Mouse (Mus musculus): ENCODE results near the gene Arhgef38. TPM values are rescaled to one million over a fixed set of nuclear protein-coding genes. Genes with fewer than 3 reads are reported as not detected.

The Arhgef38 gene
- polyA plus RNA-seq, 1 experiment from 2014 or later: 0.04 TPM

- 60% methylated on average over 12 of the region's 12 CpGs for WGBS (ENCODE audit: insufficient replicate concordance)
- H3K27me3 ChIP-seq (ENCODE audit: control insufficient read depth, insufficient read depth, low read depth, low read length): no peaks in the 10 kb centered on the region
- no peak for ATAC-seq (ENCODE audit: low read depth)
These were observed 58.6 kb downstream of the Arhgef38 start for GRCm38 (mm10) chr3:133176033-133176750.

GRCm38 (mm10) chr3:133172291-133172690 is 62.5 kb downstream of the Arhgef38 start:
- no peak overlapping the region for H3K4me3 ChIP-seq (ENCODE audit: low read depth, low read length)
- H3K9ac ChIP-seq (ENCODE audit: low read depth, low read length): no peak overlapping the region
- no peaks in the 10 kb centered on the region for H3K36me3 ChIP-seq (ENCODE audit: control insufficient read depth, insufficient read depth)
- no peak overlapping the region for H3K4me2 ChIP-seq (ENCODE audit: low read depth, low read length)
- ATAC-seq (ENCODE audit: low read depth): no peak
- WGBS (ENCODE audit: insufficient replicate concordance): 59% methylated on average over 4 of the region's 4 CpGs
- no peak overlapping the region for H3K27ac ChIP-seq (ENCODE audit: low read length)
- no peaks in the 10 kb centered on the region for H3K27me3 ChIP-seq (ENCODE audit: control insufficient read depth, insufficient read depth, low read depth, low read length)
- H3K9me3 ChIP-seq (replicated peaks; ENCODE audit: control insufficient read depth, low read length): no peaks in the 10 kb centered on the region
- no peaks in the 10 kb centered on the region for H3K4me1 ChIP-seq (ENCODE audit: control insufficient read depth, low read depth, low read length)

More at GRCm38 (mm10) chr3:133176033-133176750, 58.6 kb downstream of the Arhgef38 start:
- Histone ChIP-seq H3K27ac (ENCODE audit: low read length) (no peak overlapping the region), H3K9me3 (replicated peaks; ENCODE audit: control insufficient read depth, low read length) (no peaks in the 10 kb centered on the region), H3K36me3 (ENCODE audit: control insufficient read depth, insufficient read depth) (no peaks in the 10 kb centered on the region), H3K4me2 (ENCODE audit: low read depth, low read length) (no peak overlapping the region), H3K9ac (ENCODE audit: low read depth, low read length) (no peak overlapping the region), H3K4me1 (ENCODE audit: control insufficient read depth, low read depth, low read length) (no peaks in the 10 kb centered on the region), H3K4me3 (ENCODE audit: low read depth, low read length) (no peak overlapping the region)

GRCm38 (mm10) chr3:133169737-133170136 is 65.0 kb downstream of the Arhgef38 start:
- Histone ChIP-seq H3K27me3 (ENCODE audit: control insufficient read depth, insufficient read depth, low read depth, low read length) (no peaks in the 10 kb centered on the region), H3K4me3 (ENCODE audit: low read depth, low read length) (no peak overlapping the region), H3K4me2 (ENCODE audit: low read depth, low read length) (no peak overlapping the region), H3K4me1 (ENCODE audit: control insufficient read depth, low read depth, low read length) (no peaks in the 10 kb centered on the region), H3K36me3 (ENCODE audit: control insufficient read depth, insufficient read depth) (no peaks in the 10 kb centered on the region), H3K9ac (ENCODE audit: low read depth, low read length) (no peak overlapping the region), H3K27ac (ENCODE audit: low read length) (no peak overlapping the region), H3K9me3 (replicated peaks; ENCODE audit: control insufficient read depth, low read length) (no peaks in the 10 kb centered on the region)
- ATAC-seq (ENCODE audit: low read depth): no peak
- WGBS (ENCODE audit: insufficient replicate concordance): 68% methylated on average over 7 of the region's 7 CpGs

- Histone ChIP-seq H3K27ac (ENCODE audit: low read length) (no peak overlapping the region), H3K36me3 (ENCODE audit: control insufficient read depth, insufficient read depth) (no peaks in the 10 kb centered on the region), H3K4me3 (ENCODE audit: low read depth, low read length) (no peak overlapping the region), H3K4me2 (ENCODE audit: low read depth, low read length) (no peak overlapping the region), H3K9me3 (replicated peaks; ENCODE audit: control insufficient read depth, low read length) (no peaks in the 10 kb centered on the region), H3K27me3 (ENCODE audit: control insufficient read depth, insufficient read depth, low read depth, low read length) (no peaks in the 10 kb centered on the region), H3K4me1 (ENCODE audit: control insufficient read depth, low read depth, low read length) (no peaks in the 10 kb centered on the region), H3K9ac (ENCODE audit: low read depth, low read length) (no peak overlapping the region)
- 59% methylated on average over 6 of the region's 6 CpGs for WGBS (ENCODE audit: insufficient replicate concordance)
- ATAC-seq (ENCODE audit: low read depth): no peak
These were observed 67.2 kb downstream of the Arhgef38 start for GRCm38 (mm10) chr3:133167550-133167949.

- ATAC-seq (ENCODE audit: low read depth): no peak
- Histone ChIP-seq H3K4me2 (ENCODE audit: low read depth, low read length) (no peak overlapping the region), H3K27ac (ENCODE audit: low read length) (no peak overlapping the region), H3K4me1 (ENCODE audit: control insufficient read depth, low read depth, low read length) (no peaks in the 10 kb centered on the region), H3K4me3 (ENCODE audit: low read depth, low read length) (no peak overlapping the region), H3K9me3 (replicated peaks; ENCODE audit: control insufficient read depth, low read length) (no peaks in the 10 kb centered on the region), H3K27me3 (ENCODE audit: control insufficient read depth, insufficient read depth, low read depth, low read length) (no peaks in the 10 kb centered on the region), H3K9ac (ENCODE audit: low read depth, low read length) (no peak overlapping the region), H3K36me3 (ENCODE audit: control insufficient read depth, insufficient read depth) (no peaks in the 10 kb centered on the region)
- 7% methylated on average over 1 of the region's 1 CpGs for WGBS (ENCODE audit: insufficient replicate concordance)
These were observed 69.6 kb downstream of the Arhgef38 start for GRCm38 (mm10) chr3:133165130-133165529.

GRCm38 (mm10) chr3:133163913-133164406 is 70.8 kb downstream of the Arhgef38 start:
- Histone ChIP-seq H3K9me3 (replicated peaks; ENCODE audit: control insufficient read depth, low read length) (no peaks in the 10 kb centered on the region), H3K4me1 (ENCODE audit: control insufficient read depth, low read depth, low read length) (no peaks in the 10 kb centered on the region), H3K9ac (ENCODE audit: low read depth, low read length) (no peak overlapping the region), H3K4me2 (ENCODE audit: low read depth, low read length) (no peak overlapping the region), H3K4me3 (ENCODE audit: low read depth, low read length) (no peak overlapping the region), H3K27me3 (ENCODE audit: control insufficient read depth, insufficient read depth, low read depth, low read length) (no peaks in the 10 kb centered on the region), H3K36me3 (ENCODE audit: control insufficient read depth, insufficient read depth) (no peaks in the 10 kb centered on the region), H3K27ac (ENCODE audit: low read length) (no peak overlapping the region)
- ATAC-seq (ENCODE audit: low read depth): no peak
- 67% methylated on average over 6 of the region's 6 CpGs for WGBS (ENCODE audit: insufficient replicate concordance)

- Histone ChIP-seq H3K4me3 (ENCODE audit: low read depth, low read length) (no peak overlapping the region), H3K36me3 (ENCODE audit: control insufficient read depth, insufficient read depth) (no peaks in the 10 kb centered on the region), H3K27me3 (ENCODE audit: control insufficient read depth, insufficient read depth, low read depth, low read length) (no peaks in the 10 kb centered on the region), H3K9me3 (replicated peaks; ENCODE audit: control insufficient read depth, low read length) (no peaks in the 10 kb centered on the region), H3K27ac (ENCODE audit: low read length) (no peak overlapping the region), H3K4me1 (ENCODE audit: control insufficient read depth, low read depth, low read length) (no peaks in the 10 kb centered on the region), H3K9ac (ENCODE audit: low read depth, low read length) (no peak overlapping the region), H3K4me2 (ENCODE audit: low read depth, low read length) (no peak overlapping the region)
- ATAC-seq (ENCODE audit: low read depth): no peak
- 70% methylated on average over 7 of the region's 7 CpGs for WGBS (ENCODE audit: insufficient replicate concordance)
These were observed 71.6 kb downstream of the Arhgef38 start for GRCm38 (mm10) chr3:133163174-133163573.

GRCm38 (mm10) chr3:133161407-133161806 is 73.3 kb downstream of the Arhgef38 start:
- no peak overlapping the region for H3K9ac ChIP-seq (ENCODE audit: low read depth, low read length)
- ATAC-seq (ENCODE audit: low read depth): no peak
- no peaks in the 10 kb centered on the region for H3K9me3 ChIP-seq (replicated peaks; ENCODE audit: control insufficient read depth, low read length)
- H3K4me1 ChIP-seq (ENCODE audit: control insufficient read depth, low read depth, low read length): no peaks in the 10 kb centered on the region
- no peaks in the 10 kb centered on the region for H3K36me3 ChIP-seq (ENCODE audit: control insufficient read depth, insufficient read depth)
- no peak overlapping the region for H3K4me3 ChIP-seq (ENCODE audit: low read depth, low read length)
- 84% methylated on average over 1 of the region's 1 CpGs for WGBS (ENCODE audit: insufficient replicate concordance)
- no peak overlapping the region for H3K27ac ChIP-seq (ENCODE audit: low read length)
- H3K4me2 ChIP-seq (ENCODE audit: low read depth, low read length): no peak overlapping the region
- H3K27me3 ChIP-seq (ENCODE audit: control insufficient read depth, insufficient read depth, low read depth, low read length): no peaks in the 10 kb centered on the region

GRCm38 (mm10) chr3:133158260-133158659 is 76.5 kb downstream of the Arhgef38 start:
- ATAC-seq (ENCODE audit: low read depth): no peak
- Histone ChIP-seq H3K4me1 (ENCODE audit: control insufficient read depth, low read depth, low read length) (no peaks in the 10 kb centered on the region), H3K27ac (ENCODE audit: low read length) (no peak overlapping the region), H3K9me3 (replicated peaks; ENCODE audit: control insufficient read depth, low read length) (no peaks in the 10 kb centered on the region), H3K9ac (ENCODE audit: low read depth, low read length) (no peak overlapping the region), H3K4me2 (ENCODE audit: low read depth, low read length) (no peak overlapping the region), H3K27me3 (ENCODE audit: control insufficient read depth, insufficient read depth, low read depth, low read length) (no peaks in the 10 kb centered on the region), H3K36me3 (ENCODE audit: control insufficient read depth, insufficient read depth) (no peaks in the 10 kb centered on the region), H3K4me3 (ENCODE audit: low read depth, low read length) (no peak overlapping the region)
- 48% methylated on average over 5 of the region's 5 CpGs for WGBS (ENCODE audit: insufficient replicate concordance)
